Mouse (Mus musculus) heart, embryonic 16.5 days (tissue): ENCODE data around the gene Lgals9. TPM values are rescaled to one million over a fixed set of nuclear protein-coding genes. Genes with fewer than 3 reads are reported as not detected.

ENCODE experiments used
- ATAC-seq: fragments of 200-750 bp; cut with Nextera tagmentation; replicated peaks from 2 replicates; pipeline ENCODE4 v1.8.0; 2017; ENCODE audit warnings: moderate number of reproducible peaks; ENCODE audit not compliant: insufficient read depth, low FRiP score; ENCODE audit errors: extremely low read depth
- H3K27ac ChIP-seq: fragments of 300-500 bp; sonication (generic); 2 replicates; pipeline ENCODE4 v1.5.1; 2014; ENCODE audit warnings: mild to moderate bottlenecking, low read length, control low read depth, moderate library complexity
- H3K27me3 ChIP-seq: fragments of 300-500 bp; sonication (generic); 2 replicates; pipeline ENCODE4 v1.6.1; 2014; ENCODE audit warnings: low read length, mixed read lengths; ENCODE audit not compliant: control insufficient read depth, insufficient read depth
- H3K36me3 ChIP-seq: fragments of 300-500 bp; sonication (generic); 2 replicates; pipeline ENCODE4 v1.6.1; 2014; ENCODE audit not compliant: control insufficient read depth, insufficient read depth
- H3K4me1 ChIP-seq: fragments of 300-500 bp; sonication (generic); 2 replicates; pipeline ENCODE4 v1.6.1; 2014; ENCODE audit warnings: low read length, mixed read lengths; ENCODE audit not compliant: control insufficient read depth, insufficient read depth
- H3K4me2 ChIP-seq: fragments of 300-500 bp; sonication (generic); 2 replicates; pipeline ENCODE4 v1.6.1; 2014; ENCODE audit warnings: low read depth, mild to moderate bottlenecking, control low read depth, low read length
- H3K4me3 ChIP-seq: fragments of 300-500 bp; sonication (generic); 2 replicates; pipeline ENCODE4 v1.5.1; 2014; ENCODE audit warnings: mild to moderate bottlenecking, control low read depth, low read length
- H3K9ac ChIP-seq: fragments of 300-500 bp; sonication (generic); 2 replicates; pipeline ENCODE4 v1.6.1; 2014; ENCODE audit warnings: low read length, control low read depth
- H3K9me3 ChIP-seq: fragments of 300-500 bp; sonication (generic); replicated peaks from 2 replicates; pipeline ENCODE4 v1.6.1; 2016; ENCODE audit warnings: low read length; ENCODE audit not compliant: control insufficient read depth
- WGBS: fragments of 180-500 bp; shearing (Covaris S2); extraction: QIAGEN DNeasy Blood & Tissue Kit; methylation state at CpG from one replicate; pipeline ENCODE4 v1.1.7; 2014; 5-methylcytosine and 5-hydroxymethylcytosine counted together
- polyA plus RNA-seq: library from polyadenylated mRNA; unstranded; fragments of >200 nt; fragmentation: Nextera tagmentation; extraction: Ambion mirVana; gene quantifications from 2 replicates; pipeline ENCODE4 v1.2.1, GENCODE M21; 2015

Lgals9 gene
- polyA plus RNA-seq, 1 experiment from 2014 or later = 105 TPM

- H3K27me3 ChIP-seq = peaks cover 32% of the 10 kb centered on the region
- no peak for ATAC-seq
- H3K27ac ChIP-seq = no peak overlapping the region
- H3K4me1 ChIP-seq = peaks cover 2% of the 10 kb centered on the region; the same call in 1 of the 2 replicates
- H3K9me3 ChIP-seq = no peaks in the 10 kb centered on the region
- no peak overlapping the region for H3K4me3 ChIP-seq
- 16% methylated on average over 9 of the region's 9 CpGs for WGBS
- no peaks in the 10 kb centered on the region for H3K36me3 ChIP-seq
- no peak overlapping the region for H3K9ac ChIP-seq
- H3K4me2 ChIP-seq = no peak overlapping the region
Observed at GRCm38 (mm10) chr11:78924111-78924510, 60.6 kb downstream of the Lgals9 start.

DNA sequence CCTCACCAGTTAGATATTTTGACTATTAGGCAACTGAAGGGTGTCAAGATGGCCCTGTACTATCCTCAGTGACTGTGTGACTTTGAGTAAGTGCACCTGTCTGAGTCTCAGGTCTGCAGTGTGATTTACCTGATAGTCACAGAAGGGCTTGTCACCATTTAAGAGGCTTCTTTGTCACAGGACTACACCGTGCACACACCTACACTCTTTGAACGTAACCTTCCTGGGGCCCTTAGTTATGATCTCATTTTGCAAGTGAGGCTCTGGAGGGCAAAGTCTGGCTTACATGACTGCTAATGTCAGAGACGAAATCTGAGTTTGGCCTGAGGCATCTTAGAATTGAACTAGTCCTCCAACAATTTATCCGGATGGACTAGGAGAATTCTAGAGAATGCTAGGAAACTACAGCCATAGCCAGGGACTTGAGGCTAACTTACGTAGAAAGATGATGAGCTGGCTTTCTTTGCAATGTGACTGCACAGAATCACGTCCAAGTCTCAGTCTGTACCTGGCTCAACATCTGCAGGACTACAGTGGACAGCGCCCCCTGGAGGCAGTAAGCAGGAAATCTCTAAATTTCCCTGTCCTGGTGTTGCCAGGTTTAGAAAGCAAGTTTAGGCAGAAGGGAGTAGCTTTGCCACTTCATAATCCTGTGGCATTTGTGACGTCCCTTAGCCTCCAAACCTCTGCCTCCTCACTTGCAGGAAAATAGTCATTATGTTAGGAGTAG is 61.9 kb downstream of the Lgals9 start:
- ATAC-seq = no peak
- H3K9ac ChIP-seq = no peak overlapping the region
- no peak overlapping the region for H3K4me2 ChIP-seq
- H3K27me3 ChIP-seq = peaks cover 32% of the 10 kb centered on the region
- 36% methylated on average over 8 of the region's 8 CpGs for WGBS
- no peaks in the 10 kb centered on the region for H3K4me1 ChIP-seq
- H3K4me3 ChIP-seq = no peak overlapping the region
- no peak overlapping the region for H3K27ac ChIP-seq
- no peaks in the 10 kb centered on the region for H3K36me3 ChIP-seq
- no peaks in the 10 kb centered on the region for H3K9me3 ChIP-seq

DNA sequence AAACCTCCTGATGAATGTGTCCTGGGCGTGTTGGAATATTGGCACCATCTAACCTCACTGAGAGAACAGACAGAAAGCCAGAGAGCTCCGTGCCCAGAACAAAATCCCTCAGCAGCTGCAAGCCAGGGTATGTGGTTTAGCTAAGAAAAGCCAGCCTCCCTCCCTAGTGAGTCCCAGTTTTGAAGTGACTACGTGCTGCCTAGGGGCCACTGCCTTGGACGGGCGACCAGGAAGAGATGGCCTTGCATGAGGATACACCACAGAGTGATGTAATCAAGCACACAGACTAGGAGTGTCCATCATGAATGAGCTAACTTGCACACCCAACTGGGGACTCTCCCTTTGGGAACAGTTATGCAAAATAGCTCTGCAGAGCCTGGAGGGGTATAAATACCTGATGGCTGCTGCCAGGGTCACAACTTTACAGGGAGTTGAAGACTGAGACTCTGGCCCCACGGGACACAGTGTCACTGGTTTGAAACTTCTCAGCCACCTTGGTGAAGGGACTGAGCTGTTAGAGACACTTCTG is 64.3 kb downstream of the Lgals9 start, which contains the start of gene Nos2:
Gene Nos2, plus strand, starts transcription at position 377 of the 529 bp plus-strand sequence.
- H3K9ac ChIP-seq = no peak within 1 kb of the TSS
- no peak for ATAC-seq
- no peak within 1 kb of the TSS for H3K27ac ChIP-seq
- H3K27me3 ChIP-seq = peaks cover 23% of the 10 kb centered on the region
- H3K4me2 ChIP-seq = no peak within 1 kb of the TSS
- no peaks in the 10 kb centered on the region for H3K36me3 ChIP-seq
- H3K4me1 ChIP-seq = no peaks in the 10 kb centered on the region
- no peak within 1 kb of the TSS for H3K4me3 ChIP-seq
- 47% methylated on average over 6 of the region's 6 CpGs for WGBS
- no peaks in the 10 kb centered on the region for H3K9me3 ChIP-seq

DNA sequence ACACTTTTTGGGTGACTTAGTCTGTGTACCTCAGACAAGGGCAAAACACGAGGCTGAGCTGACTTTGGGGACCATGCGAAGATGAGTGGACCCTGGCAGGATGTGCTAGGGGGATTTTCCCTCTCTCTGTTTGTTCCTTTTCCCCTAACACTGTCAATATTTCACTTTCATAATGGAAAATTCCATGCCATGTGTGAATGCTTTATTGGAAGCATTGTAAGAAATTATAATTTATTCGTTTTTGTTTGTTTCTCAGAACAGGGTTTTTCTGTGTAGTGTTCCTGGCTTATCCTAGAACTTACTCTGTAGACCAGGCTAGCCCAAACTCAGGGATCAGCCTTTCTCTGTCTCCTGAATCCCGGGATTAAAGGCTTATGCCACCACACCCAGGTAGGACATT is 65.0 kb downstream of the Lgals9 start:
- Histone ChIP-seq H3K4me2 (no peak overlapping the region), H3K36me3 (no peaks in the 10 kb centered on the region), H3K9ac (no peak overlapping the region), H3K27ac (no peak overlapping the region), H3K9me3 (no peaks in the 10 kb centered on the region), H3K27me3 (peaks cover 16% of the 10 kb centered on the region), H3K4me3 (no peak overlapping the region), H3K4me1 (no peaks in the 10 kb centered on the region)
- no peak for ATAC-seq
- WGBS = 55% methylated on average over 4 of the region's 4 CpGs

DNA sequence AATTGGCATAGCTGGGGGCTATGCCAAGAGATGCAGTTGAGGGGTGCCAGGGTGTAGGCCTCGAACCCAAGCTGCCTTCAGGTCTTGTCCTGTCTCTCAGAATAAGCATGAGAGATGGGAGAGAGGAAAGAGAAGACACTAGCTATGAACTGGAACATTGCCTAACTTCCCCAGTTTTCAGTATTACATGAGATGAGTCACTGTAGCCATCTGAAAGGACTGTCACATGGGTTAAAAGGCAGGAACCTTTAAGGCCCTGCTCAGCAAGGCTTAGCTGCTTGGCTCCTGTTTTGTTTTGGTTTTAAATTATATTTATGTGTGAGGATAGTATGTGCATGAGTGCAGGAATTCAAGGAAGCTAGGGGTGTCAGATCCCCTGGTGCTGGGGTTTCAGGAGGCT is 68.3 kb downstream of the Lgals9 start:
- no peaks in the 10 kb centered on the region for H3K4me1 ChIP-seq
- H3K9me3 ChIP-seq = no peaks in the 10 kb centered on the region
- no peak overlapping the region for H3K9ac ChIP-seq
- H3K36me3 ChIP-seq = no peaks in the 10 kb centered on the region
- no peak overlapping the region for H3K27ac ChIP-seq
- no peak for ATAC-seq
- 81% methylated on average over 1 of the region's 1 CpGs for WGBS
- no peak overlapping the region for H3K4me2 ChIP-seq
- H3K27me3 ChIP-seq = no peaks in the 10 kb centered on the region
- H3K4me3 ChIP-seq = no peak overlapping the region

DNA sequence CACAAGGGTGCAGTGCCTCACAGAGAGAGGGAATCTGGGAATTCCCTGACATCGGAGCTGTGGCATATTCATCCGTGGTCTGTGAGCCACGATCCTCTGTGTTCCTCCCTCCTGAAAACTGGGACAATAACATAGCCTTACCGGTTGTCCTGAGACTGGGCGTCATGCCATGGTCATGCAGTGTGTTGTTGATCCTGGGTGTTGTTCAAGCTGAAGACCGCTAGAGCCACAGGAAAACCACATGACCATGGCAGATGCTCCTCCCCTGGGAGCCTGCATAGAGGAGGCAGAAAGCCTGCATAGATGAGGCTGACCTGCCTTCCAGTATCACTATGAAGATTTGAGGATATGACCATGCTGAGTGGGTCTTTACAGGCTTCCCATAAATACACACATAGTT is 69.3 kb downstream of the Lgals9 start:
- Histone ChIP-seq H3K27me3 (no peaks in the 10 kb centered on the region), H3K36me3 (no peaks in the 10 kb centered on the region), H3K4me2 (no peak overlapping the region), H3K9ac (no peak overlapping the region), H3K27ac (no peak overlapping the region), H3K9me3 (no peaks in the 10 kb centered on the region), H3K4me3 (no peak overlapping the region), H3K4me1 (no peaks in the 10 kb centered on the region)
- ATAC-seq = no peak
- WGBS = 59% methylated on average over 6 of the region's 6 CpGs

Other genes starting within 250 kb of the Lgals9 start
- gene Ccnq, start 233.2 kb downstream of the Lgals9 start, polyA plus RNA-seq = 27.8 and 30.9 TPM in 2 replicates
- gene Lyrm9, start 158.4 kb downstream of the Lgals9 start, polyA plus RNA-seq = 31.3 and 36.6 TPM in 2 replicates
- gene Nos2, start 64.2 kb downstream of the Lgals9 start, polyA plus RNA-seq = 2.0 and 2.3 TPM in 2 replicates
- gene Ksr1, start 161.5 kb upstream of the Lgals9 start, polyA plus RNA-seq = 3.3 TPM in 2 replicates